Mouse (Mus musculus) embryonic facial prominence, embryonic 13.5 days (tissue): ENCODE measurements around the gene Mmp15. TPM values are rescaled to one million over a fixed set of nuclear protein-coding genes. Genes with fewer than 3 reads are reported as not detected.
"Not testable (repeated sequence)": the region's sequence is repeated elsewhere in the genome, so short reads cannot be mapped to it uniquely, and the experiment has no call there.

Experiments
- ATAC-seq: fragments of 200-750 bp; cut with Nextera tagmentation; 2 replicates; pipeline ENCODE4 v1.8.0; 2017; ENCODE audit warnings: low read depth; ENCODE audit not compliant: insufficient number of reproducible peaks, insufficient read depth, low FRiP score, low TSS enrichment
- H3K27ac ChIP-seq: fragments of 300-500 bp; sonication (generic); 2 replicates; pipeline ENCODE4 v1.5.1; 2015; ENCODE audit warnings: moderate library complexity, mild to moderate bottlenecking, inconsistent platforms
- H3K27me3 ChIP-seq: fragments of 300-500 bp; sonication (generic); 2 replicates; pipeline ENCODE4 v1.6.1; 2015; ENCODE audit warnings: mild to moderate bottlenecking, inconsistent platforms
- H3K36me3 ChIP-seq: fragments of 300-500 bp; sonication (generic); 2 replicates; pipeline ENCODE4 v1.6.1; 2015; ENCODE audit warnings: mild to moderate bottlenecking, inconsistent platforms
- H3K4me1 ChIP-seq: fragments of 300-500 bp; sonication (generic); 2 replicates; pipeline ENCODE4 v1.6.1; 2015; ENCODE audit warnings: inconsistent platforms
- H3K4me2 ChIP-seq: fragments of 300-500 bp; sonication (generic); 2 replicates; pipeline ENCODE4 v1.6.1; 2015; ENCODE audit warnings: moderate library complexity, mild to moderate bottlenecking, inconsistent platforms
- H3K4me3 ChIP-seq: fragments of 300-500 bp; sonication (generic); 2 replicates; pipeline ENCODE4 v1.5.1; 2015; ENCODE audit warnings: mild to moderate bottlenecking, inconsistent platforms
- H3K9ac ChIP-seq: fragments of 300-500 bp; sonication (generic); 2 replicates; pipeline ENCODE4 v1.6.1; 2015; ENCODE audit warnings: mild to moderate bottlenecking, inconsistent platforms
- H3K9me3 ChIP-seq: fragments of 300-500 bp; sonication (generic); 2 replicates; pipeline ENCODE4 v1.6.1; 2016; ENCODE audit warnings: inconsistent platforms
- WGBS: fragments of 180-500 bp; shearing (Covaris S2); methylation state at CpG from one replicate; pipeline ENCODE4 v1.1.7; 2015; ENCODE audit warnings: mixed read lengths; 5-methylcytosine and 5-hydroxymethylcytosine counted together
- polyA plus RNA-seq: library from polyadenylated mRNA; unstranded; fragments of >200 nt; fragmentation: Nextera tagmentation; extraction: Ambion mirVana; gene quantifications from 2 replicates; pipeline ENCODE4 v1.2.1, GENCODE M21; 2015

Mmp15 gene
- polyA plus RNA-seq, 1 experiment from 2014 or later: 8.5 TPM

- no peak for ATAC-seq
- WGBS: 96% methylated on average over 2 of the region's 2 CpGs
- peaks cover 20% of the 10 kb centered on the region for H3K4me1 ChIP-seq
- H3K9ac ChIP-seq: no peak overlapping the region
- H3K27me3 ChIP-seq: no peaks in the 10 kb centered on the region
- H3K9me3 ChIP-seq: peaks cover 4% of the 10 kb centered on the region
- H3K36me3 ChIP-seq: no peaks in the 10 kb centered on the region
- H3K4me3 ChIP-seq: no peak overlapping the region
- H3K4me2 ChIP-seq: no peak overlapping the region
- no peak overlapping the region for H3K27ac ChIP-seq
These were observed 11.8 kb downstream of the Mmp15 start for GRCm38 (mm10) chr8:95363849-95364248.

- Histone ChIP-seq H3K27me3 (no peaks in the 10 kb centered on the region), H3K4me3 (peak overlapping the region; percentile 39), H3K36me3 (peaks cover 8% of the 10 kb centered on the region), H3K27ac (peak overlapping the region; percentile 55; the same call in 1 of the 2 replicates), H3K9me3 (no peaks in the 10 kb centered on the region), H3K9ac (peak overlapping the region; percentile 70), H3K4me2 (peak overlapping the region; percentile 63), H3K4me1 (peaks cover 13% of the 10 kb centered on the region)
- peak; percentile 75 for ATAC-seq
- WGBS: 51% methylated on average over 20 of the region's 20 CpGs
These were observed 17.7 kb downstream of the Mmp15 start for GRCm38 (mm10) chr8:95369581-95370326.

GRCm38 (mm10) chr8:95373389-95374002, 21.4 kb downstream of the Mmp15 start:
- Histone ChIP-seq H3K4me2 (no peak overlapping the region), H3K9ac (no peak overlapping the region), H3K36me3 (peaks cover 8% of the 10 kb centered on the region), H3K4me1 (peaks cover 25% of the 10 kb centered on the region), H3K27ac (no peak overlapping the region), H3K4me3 (no peak overlapping the region), H3K27me3 (no peaks in the 10 kb centered on the region), H3K9me3 (no peaks in the 10 kb centered on the region)
- no peak for ATAC-seq
- 72% methylated on average over 12 of the region's 12 CpGs for WGBS

- Histone ChIP-seq H3K4me1 (peaks cover 18% of the 10 kb centered on the region), H3K27ac (no peak overlapping the region), H3K4me2 (no peak overlapping the region), H3K27me3 (no peaks in the 10 kb centered on the region), H3K9ac (no peak overlapping the region), H3K4me3 (no peak overlapping the region), H3K9me3 (no peaks in the 10 kb centered on the region), H3K36me3 (peaks cover 8% of the 10 kb centered on the region)
- ATAC-seq: no peak
- WGBS: 82% methylated on average over 3 of the region's 3 CpGs
These were observed 22.4 kb downstream of the Mmp15 start for GRCm38 (mm10) chr8:95374429-95374828.

- H3K36me3 ChIP-seq: peaks cover 8% of the 10 kb centered on the region
- no peak for ATAC-seq
- H3K4me3 ChIP-seq: no peak overlapping the region
- no peaks in the 10 kb centered on the region for H3K27me3 ChIP-seq
- no peak overlapping the region for H3K27ac ChIP-seq
- H3K9me3 ChIP-seq: no peaks in the 10 kb centered on the region
- no peak overlapping the region for H3K4me2 ChIP-seq
- no peak overlapping the region for H3K9ac ChIP-seq
- H3K4me1 ChIP-seq: peaks cover 12% of the 10 kb centered on the region
- 56% methylated on average over 7 of the region's 7 CpGs for WGBS
These were observed 23.4 kb downstream of the Mmp15 start for GRCm38 (mm10) chr8:95375374-95375930.

- Histone ChIP-seq H3K4me3 (no peak overlapping the region), H3K9ac (no peak overlapping the region), H3K27ac (no peak overlapping the region), H3K9me3 (no peaks in the 10 kb centered on the region), H3K27me3 (no peaks in the 10 kb centered on the region), H3K36me3 (peaks cover 4% of the 10 kb centered on the region; the same call in 1 of the 2 replicates), H3K4me2 (no peak overlapping the region), H3K4me1 (peaks cover 12% of the 10 kb centered on the region)
- no peak for ATAC-seq
- 81% methylated on average over 12 of the region's 12 CpGs for WGBS
These were observed 24.4 kb downstream of the Mmp15 start for GRCm38 (mm10) chr8:95376309-95376999.

- Histone ChIP-seq H3K4me3 (no peak overlapping the region), H3K9me3 (no peaks in the 10 kb centered on the region), H3K36me3 (peaks cover 3% of the 10 kb centered on the region; the same call in 1 of the 2 replicates), H3K9ac (no peak overlapping the region), H3K27ac (no peak overlapping the region), H3K4me1 (peaks cover 12% of the 10 kb centered on the region), H3K4me2 (no peak overlapping the region), H3K27me3 (no peaks in the 10 kb centered on the region)
- ATAC-seq: no peak
- WGBS: 85% methylated on average over 4 of the region's 4 CpGs
These were observed 25.0 kb downstream of the Mmp15 start for GRCm38 (mm10) chr8:95377101-95377500.

GRCm38 (mm10) chr8:95377863-95378291, 25.8 kb downstream of the Mmp15 start:
- Histone ChIP-seq H3K4me1 (peaks cover 12% of the 10 kb centered on the region), H3K27ac (peak overlapping the region; percentile 28; the same call in 1 of the 2 replicates), H3K4me3 (no peak overlapping the region), H3K9me3 (no peaks in the 10 kb centered on the region), H3K27me3 (no peaks in the 10 kb centered on the region), H3K9ac (no peak overlapping the region), H3K4me2 (no peak overlapping the region), H3K36me3 (no peaks in the 10 kb centered on the region)
- peak; percentile 23; the same call in 1 of the 2 replicates for ATAC-seq
- 37% methylated on average over 7 of the region's 7 CpGs for WGBS

- WGBS: 96% methylated on average over 11 of the region's 11 CpGs
- H3K9ac ChIP-seq, H3K27ac ChIP-seq, H3K27me3 ChIP-seq, H3K36me3 ChIP-seq, H3K4me3 ChIP-seq, H3K9me3 ChIP-seq, ATAC-seq, H3K4me2 ChIP-seq: not testable (repeated sequence)
- peaks cover 12% of the 10 kb centered on the region for H3K4me1 ChIP-seq
These were observed 26.9 kb downstream of the Mmp15 start for GRCm38 (mm10) chr8:95378928-95379327.

GRCm38 (mm10) chr8:95380953-95381352, 28.9 kb downstream of the Mmp15 start:
- Histone ChIP-seq H3K4me3 (no peak overlapping the region), H3K27me3 (no peaks in the 10 kb centered on the region), H3K9ac (no peak overlapping the region), H3K9me3 (peaks cover 3% of the 10 kb centered on the region; the same call in 1 of the 2 replicates), H3K4me1 (peaks cover 12% of the 10 kb centered on the region), H3K4me2 (no peak overlapping the region), H3K36me3 (no peaks in the 10 kb centered on the region), H3K27ac (no peak overlapping the region)
- ATAC-seq: no peak

- H3K4me2 ChIP-seq: no peak overlapping the region
- peaks cover 12% of the 10 kb centered on the region for H3K4me1 ChIP-seq
- no peaks in the 10 kb centered on the region for H3K27me3 ChIP-seq
- WGBS: 82% methylated on average over 3 of the region's 3 CpGs
- ATAC-seq: no peak
- H3K9me3 ChIP-seq: peaks cover 3% of the 10 kb centered on the region; the same call in 1 of the 2 replicates
- H3K27ac ChIP-seq: no peak overlapping the region
- H3K9ac ChIP-seq: no peak overlapping the region
- no peaks in the 10 kb centered on the region for H3K36me3 ChIP-seq
- no peak overlapping the region for H3K4me3 ChIP-seq
These were observed 29.5 kb downstream of the Mmp15 start for GRCm38 (mm10) chr8:95381595-95381994.
